Mouse (Mus musculus) CH12.LX (cell line): ENCODE data around the gene Ghr. TPM values are rescaled to one million over a fixed set of nuclear protein-coding genes. Genes with fewer than 3 reads are reported as not detected.

Source experiments
- DNase-seq: peaks from one replicate; pipeline ENCODE4 v3.0.0-alpha.2; 2013; ENCODE audit errors: extremely low read depth
- H3K27ac ChIP-seq: 2 replicates; pipeline ENCODE4 v1.5.1; 2012; ENCODE audit warnings: low read depth, mild to moderate bottlenecking, control low read depth, moderate library complexity; ENCODE audit not compliant: insufficient read depth
- H3K27me3 ChIP-seq: replicated peaks from 2 replicates; pipeline ENCODE3; 2012; ENCODE audit warnings: inconsistent platforms
- H3K36me3 ChIP-seq, 2 experiments: replicated peaks in 1 of 2; 2 replicates each; pipeline versions ENCODE3 to v1.6.1; 2012; ENCODE audit warnings: inconsistent platforms in 1 of 2, low read length in 1 of 2, mild to moderate bottlenecking in 1 of 2, mixed read lengths in 1 of 2, moderate library complexity in 1 of 2; ENCODE audit not compliant: control insufficient read depth in 1 of 2, insufficient read depth in 1 of 2
- H3K4me1 ChIP-seq, 2 experiments: 2 replicates each; pipeline ENCODE4 v1.6.1; 2012; ENCODE audit warnings: inconsistent platforms in 1 of 2, moderate library complexity in 1 of 2; ENCODE audit not compliant: insufficient read depth in 2 of 2, control insufficient read depth in 1 of 2
- H3K4me2 ChIP-seq: 2 replicates; pipeline ENCODE4 v1.6.1; 2012; ENCODE audit warnings: low read depth, mild to moderate bottlenecking, control low read depth; ENCODE audit not compliant: poor library complexity, insufficient read depth, severe bottlenecking
- H3K4me3 ChIP-seq, 3 experiments: fragments of 150-350 bp in 1 of 3; sonication (generic) in 1 of 3; replicated peaks in 1 of 3; 2 replicates each; pipeline versions ENCODE3 to v1.5.1; 2011 to 2012; ENCODE audit warnings: low read depth in 2 of 3, low read length in 2 of 3, mild to moderate bottlenecking in 2 of 3, moderate library complexity in 2 of 3, control low read depth in 1 of 3, improper control_type of control experiment in 1 of 3, inconsistent platforms in 1 of 3, mixed read lengths in 1 of 3; ENCODE audit not compliant: poor library complexity in 1 of 3
- H3K79me2 ChIP-seq: replicated peaks from 2 replicates; pipeline ENCODE4 v1.6.1; 2012; ENCODE audit warnings: mild to moderate bottlenecking, moderate library complexity; ENCODE audit not compliant: control insufficient read depth, poor library complexity, insufficient read depth, severe bottlenecking; ENCODE audit errors: extremely low read depth
- H3K9ac ChIP-seq: 2 replicates; pipeline ENCODE4 v1.6.1; 2012; ENCODE audit warnings: low read depth, mild to moderate bottlenecking, control low read depth, moderate library complexity; ENCODE audit not compliant: insufficient read depth
- H3K9me3 ChIP-seq: replicated peaks from 2 replicates; pipeline ENCODE3; 2012; ENCODE audit warnings: low read length, inconsistent platforms, mixed read lengths
- CHD1 ChIP-seq: IDR thresholded peaks from 2 replicates; pipeline ENCODE4 v1.6.1; 2012; ENCODE audit warnings: low read depth, low read length, improper control_type of control experiment, inconsistent platforms
- CHD2 ChIP-seq: IDR thresholded peaks from 2 replicates; pipeline ENCODE4 v1.6.1; 2011; ENCODE audit warnings: low read length, improper control_type of control experiment
- E2F4 ChIP-seq: IDR thresholded peaks from 2 replicates; pipeline ENCODE4 v1.6.1; 2011; ENCODE audit warnings: low read depth, low read length, improper control_type of control experiment; ENCODE audit not compliant: insufficient replicate concordance
- ELF1 ChIP-seq: IDR thresholded peaks from 2 replicates; pipeline ENCODE4 v1.6.1; 2014; ENCODE audit warnings: low read depth, mild to moderate bottlenecking, inconsistent platforms, low read length, improper control_type of control experiment
- EP300 ChIP-seq: IDR thresholded peaks from 2 replicates; pipeline ENCODE4 v1.6.1; 2011; ENCODE audit warnings: low read length, improper control_type of control experiment
- GABPA ChIP-seq: IDR thresholded peaks from 2 replicates; pipeline ENCODE4 v1.6.1; 2012; ENCODE audit warnings: low read depth, low read length, improper control_type of control experiment, inconsistent platforms; ENCODE audit not compliant: insufficient replicate concordance
- HCFC1 ChIP-seq: IDR thresholded peaks from 2 replicates; pipeline ENCODE4 v1.6.1; 2012; ENCODE audit warnings: low read depth, mild to moderate bottlenecking, inconsistent platforms, low read length, improper control_type of control experiment
- JUN ChIP-seq: IDR thresholded peaks from 2 replicates; pipeline ENCODE4 v1.6.1; 2011; ENCODE audit warnings: low read depth, mild to moderate bottlenecking, low read length, improper control_type of control experiment, moderate library complexity; ENCODE audit not compliant: insufficient read depth
- KAT2A ChIP-seq: IDR thresholded peaks from 2 replicates; pipeline ENCODE4 v1.6.1; 2012; ENCODE audit warnings: low read length, improper control_type of control experiment, inconsistent platforms; ENCODE audit not compliant: insufficient replicate concordance
- MAFK ChIP-seq: IDR thresholded peaks from 2 replicates; pipeline ENCODE4 v1.6.1; 2011; ENCODE audit warnings: low read length, improper control_type of control experiment; ENCODE audit not compliant: insufficient replicate concordance
- MAX ChIP-seq: IDR thresholded peaks from 2 replicates; pipeline ENCODE4 v1.6.1; 2011; ENCODE audit warnings: low read length, improper control_type of control experiment
- MAZ ChIP-seq: IDR thresholded peaks from 2 replicates; pipeline ENCODE4 v1.6.1; 2012; ENCODE audit warnings: low read depth, mild to moderate bottlenecking, inconsistent platforms, low read length, improper control_type of control experiment, moderate library complexity
- MEF2A ChIP-seq: IDR thresholded peaks from 2 replicates; pipeline ENCODE4 v1.6.1; 2014; ENCODE audit warnings: low read depth, mild to moderate bottlenecking, inconsistent platforms, low read length, improper control_type of control experiment, borderline replicate concordance
- MXI1 ChIP-seq: IDR thresholded peaks from 2 replicates; pipeline ENCODE4 v1.6.1; 2011; ENCODE audit warnings: mild to moderate bottlenecking, low read depth, low read length, improper control_type of control experiment
- MYC ChIP-seq: IDR thresholded peaks from 2 replicates; pipeline ENCODE4 v1.6.1; 2011; ENCODE audit warnings: low read depth, mild to moderate bottlenecking, improper control_type of control experiment, low read length
- NELFE ChIP-seq: IDR thresholded peaks from 2 replicates; pipeline ENCODE4 v1.6.1; 2011; ENCODE audit warnings: low read depth, low read length, improper control_type of control experiment
- NRF1 ChIP-seq: IDR thresholded peaks from 2 replicates; pipeline ENCODE4 v1.6.1; 2014; ENCODE audit warnings: low read depth, mild to moderate bottlenecking, inconsistent platforms, low read length, improper control_type of control experiment, moderate library complexity
- PAX5 ChIP-seq: IDR thresholded peaks from 2 replicates; pipeline ENCODE4 v1.6.1; 2012; ENCODE audit warnings: low read length, inconsistent platforms, mixed read lengths
- RAD21 ChIP-seq: IDR thresholded peaks from 2 replicates; pipeline ENCODE4 v1.6.1; 2011; ENCODE audit warnings: low read depth, mild to moderate bottlenecking, low read length, improper control_type of control experiment, moderate library complexity
- RCOR1 ChIP-seq: conservative IDR thresholded peaks from 2 replicates; pipeline ENCODE4 v1.6.1; 2012; ENCODE audit warnings: low read depth, mild to moderate bottlenecking, inconsistent platforms, low read length, improper control_type of control experiment
- SIN3A ChIP-seq: IDR thresholded peaks from 2 replicates; pipeline ENCODE4 v1.6.1; 2012; ENCODE audit warnings: low read length, improper control_type of control experiment, inconsistent platforms
- TBP ChIP-seq: conservative IDR thresholded peaks from 2 replicates; pipeline ENCODE4 v1.6.1; 2011; ENCODE audit warnings: low read depth, low read length, improper control_type of control experiment
- USF1 ChIP-seq: IDR thresholded peaks from 2 replicates; pipeline ENCODE4 v1.6.1; 2014; ENCODE audit warnings: low read depth, mild to moderate bottlenecking, inconsistent platforms, low read length, improper control_type of control experiment
- ZKSCAN1 ChIP-seq: IDR thresholded peaks from 2 replicates; pipeline ENCODE4 v1.6.1; 2012; ENCODE audit warnings: low read depth, inconsistent platforms, low read length, improper control_type of control experiment, borderline replicate concordance
- ZMIZ1 ChIP-seq: IDR thresholded peaks from 2 replicates; pipeline ENCODE4 v1.6.1; 2012; ENCODE audit warnings: low read depth, mild to moderate bottlenecking, inconsistent platforms, low read length, improper control_type of control experiment
- dilution Hi-C: fragments of 300-500 bp; cut with MboI; formaldehyde crosslinking; loops from 2 replicates; pipeline ENCODE4 v1.14.3; 2020; ENCODE audit warnings: low sequenced_read_pairs; ENCODE audit not compliant: extremely low pct_unique_long_range_greater_than_20kb, extremely low pct_ligation_motif_present
- in situ Hi-C: fragments of 300-500 bp; cut with MboI; formaldehyde crosslinking; loops from 3 replicates; pipeline ENCODE4 v1.14.3; 2019; ENCODE audit warnings: low sequenced_read_pairs, low pct_ligation_motif_present, low pct_unique_long_range_greater_than_20kb, mixed read lengths
- polyA plus RNA-seq: library from polyadenylated mRNA; unstranded; fragments of >175 nt; gene quantifications from 2 replicates; pipeline ENCODE4 v1.2.1, GENCODE M21; 2012; ENCODE audit warnings: low read depth; ENCODE audit not compliant: insufficient read length
- total RNA-seq, 2 experiments: library from RNA; depleted of rRNA; stranded (reverse); fragments of 300-350 nt in 1 of 2; fragments of >200 nt in 1 of 2; gene quantifications; 2 replicates each; pipeline ENCODE4 v1.2.3; 2012 to 2014

Ghr gene
- total and polyA plus RNA-seq, 3 experiments, result 0.42 to 1.7 (median 0.89) TPM

DNA sequence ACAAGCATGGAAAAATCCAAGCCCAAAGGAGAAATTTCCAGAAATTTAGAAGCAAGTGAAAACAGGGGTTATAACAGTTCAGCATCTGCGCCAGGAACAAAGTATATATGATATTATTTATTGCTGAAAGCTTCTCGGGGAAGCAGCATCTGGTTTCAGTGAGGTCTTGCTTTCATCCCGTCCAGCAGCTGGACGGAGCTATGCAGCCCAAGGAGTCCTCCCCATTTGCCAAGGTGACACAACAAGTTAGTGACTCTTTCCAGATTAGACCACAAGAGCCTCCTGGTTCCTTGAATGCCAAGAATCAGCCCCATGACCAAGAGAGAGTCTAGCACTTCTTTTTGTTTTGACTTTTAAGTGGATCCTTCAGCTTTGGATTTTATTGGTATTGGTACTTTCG lies 96.6 kb downstream of the Ghr start:
- Histone ChIP-seq H3K9me3 (no peaks in the 10 kb centered on the region), H3K27ac (no peak overlapping the region), H3K9ac (no peak overlapping the region), H3K27me3 (no peaks in the 10 kb centered on the region), H3K4me1 (no peaks in the 10 kb centered on the region), H3K4me2 (no peak overlapping the region), H3K36me3 (no peaks in the 10 kb centered on the region), H3K4me3 (no peak overlapping the region), H3K79me2 (no peaks in the 10 kb centered on the region)
- in situ Hi-C loops, result no loop called here
- dilution Hi-C loops, result no loop called here
- no peak for TF ChIP-seq CHD2
- no peak for TF ChIP-seq MAZ
- no peak for TF ChIP-seq HCFC1
- TF ChIP-seq PAX5, result no peak
- TF ChIP-seq JUN, result no peak
- no peak for TF ChIP-seq MXI1
- no peak for TF ChIP-seq GABPA
- TF ChIP-seq MAFK, result no peak
- TF ChIP-seq MEF2A, result no peak
- no peak for DNase-seq

DNA sequence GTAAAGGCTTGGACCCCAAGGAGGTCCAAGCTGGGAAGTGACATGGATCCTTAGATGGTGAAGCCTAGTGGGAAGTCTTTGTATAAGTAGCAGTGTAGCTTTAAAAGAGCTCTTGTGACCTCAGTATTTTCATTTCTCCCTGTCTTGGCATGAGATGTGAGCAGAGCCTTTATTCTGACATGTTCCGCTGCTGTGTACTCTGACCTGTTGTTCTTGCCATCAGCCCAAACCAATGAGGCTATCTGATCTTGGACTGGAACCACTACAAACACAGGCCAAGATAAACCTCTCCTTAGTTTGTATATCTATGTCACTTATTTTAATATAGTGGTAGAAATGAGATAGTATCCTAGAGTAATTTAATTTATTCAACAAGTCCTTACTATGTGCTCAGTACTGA lies 97.9 kb downstream of the Ghr start:
- H3K9me3 ChIP-seq, result no peaks in the 10 kb centered on the region
- H3K79me2 ChIP-seq, result no peaks in the 10 kb centered on the region
- H3K4me1 ChIP-seq, result no peaks in the 10 kb centered on the region
- H3K27me3 ChIP-seq, result no peaks in the 10 kb centered on the region
- no peaks in the 10 kb centered on the region for H3K36me3 ChIP-seq
- H3K4me2 ChIP-seq, result no peak overlapping the region
- no peak for DNase-seq
- in situ Hi-C loops, result no loop called here
- H3K4me3 ChIP-seq, result no peak overlapping the region
- dilution Hi-C loops, result no loop called here
- TF ChIP-seq RCOR1 (no peak), NELFE (no peak), ELF1 (no peak), USF1 (no peak), E2F4 (no peak), ZKSCAN1 (no peak)
- no peak overlapping the region for H3K9ac ChIP-seq
- no peak overlapping the region for H3K27ac ChIP-seq

DNA sequence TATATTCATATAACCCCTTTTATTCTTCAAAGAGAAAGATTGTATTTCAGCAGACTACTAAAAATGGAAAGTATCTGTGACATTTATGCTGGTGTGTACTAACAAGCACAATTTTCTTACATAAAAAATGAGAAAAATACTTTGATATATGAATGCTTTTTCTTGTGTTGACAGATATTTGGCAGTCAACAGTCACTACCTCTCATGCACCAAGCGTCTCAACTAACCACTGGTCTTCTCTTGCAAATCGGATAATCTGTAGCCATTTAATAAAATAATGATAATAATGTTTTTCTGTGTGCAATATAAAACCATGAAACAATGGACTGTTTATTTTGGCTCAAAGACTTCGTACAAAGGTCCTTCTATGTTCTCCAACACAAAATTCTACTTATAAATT lies 99.8 kb downstream of the Ghr start:
- Histone ChIP-seq H3K9ac (no peak overlapping the region), H3K4me2 (no peak overlapping the region), H3K9me3 (no peaks in the 10 kb centered on the region), H3K4me1 (no peaks in the 10 kb centered on the region), H3K36me3 (no peaks in the 10 kb centered on the region), H3K79me2 (no peaks in the 10 kb centered on the region), H3K4me3 (no peak overlapping the region), H3K27me3 (no peaks in the 10 kb centered on the region), H3K27ac (no peak overlapping the region)
- DNase-seq, result no peak
- in situ Hi-C loops, result no loop called here
- dilution Hi-C loops, result no loop called here
- no peak for TF ChIP-seq ZMIZ1
- no peak for TF ChIP-seq MAX
- TF ChIP-seq EP300, result no peak
- TF ChIP-seq ELF1, result no peak
- no peak for TF ChIP-seq PAX5
- no peak for TF ChIP-seq RAD21
- no peak for TF ChIP-seq RCOR1
- TF ChIP-seq USF1, result no peak
- TF ChIP-seq MYC, result no peak
- TF ChIP-seq CHD2, result no peak
- TF ChIP-seq JUN, result no peak
- no peak for TF ChIP-seq GABPA
- no peak for TF ChIP-seq MXI1
- no peak for TF ChIP-seq NRF1
- TF ChIP-seq SIN3A, result no peak
- no peak for TF ChIP-seq TBP
- TF ChIP-seq CHD1, result no peak
- TF ChIP-seq E2F4, result no peak
- TF ChIP-seq ZKSCAN1, result no peak
- TF ChIP-seq KAT2A, result no peak
